Mouse (Mus musculus): Measurements from ENCODE around the gene Spin1. TPM values are rescaled to one million over a fixed set of nuclear protein-coding genes. Genes with fewer than 3 reads are reported as not detected.

Spin1 gene
- polyA plus RNA-seq, 1 experiment from 2014 or later = 85.7 TPM

DNA sequence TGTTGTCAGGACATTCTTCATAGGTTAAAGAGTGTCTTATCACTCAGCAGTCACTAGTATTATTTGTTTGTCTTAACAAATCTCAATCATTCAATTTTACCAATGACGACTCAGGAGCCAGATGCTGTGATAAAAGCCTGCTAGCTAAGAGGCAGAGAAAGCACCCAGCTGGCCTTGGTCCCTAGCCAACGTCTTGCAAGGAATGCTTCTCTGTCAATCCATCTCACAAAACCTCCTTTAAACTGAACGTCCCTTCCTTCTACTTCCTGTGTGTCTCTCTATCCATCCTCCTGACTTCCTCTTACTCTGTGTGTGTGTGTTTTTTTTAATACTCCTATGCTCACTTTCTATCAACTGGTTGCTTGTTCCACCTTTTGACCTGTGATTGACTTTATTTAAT, 78.7 kb downstream of the Spin1 start:
- Histone ChIP-seq H3K9me3 (no peaks in the 10 kb centered on the region), H3K27me3 (no peaks in the 10 kb centered on the region), H3K27ac (peak overlapping the region; percentile 13; the same call in 1 of the 2 replicates), H3K36me3 (no peaks in the 10 kb centered on the region), H3K4me1 (0 out of 2 replicates have a peak, but pooled peaks cover 9% of the 10 kb centered on the region), H3K9ac (no peak overlapping the region), H3K4me2 (no peak overlapping the region), H3K4me3 (no peak overlapping the region)
- peak; percentile 57; the same call in 1 of the 2 replicates for ATAC-seq (ENCODE audit: borderline replicate concordance, extremely low read depth, low FRiP score, low TSS enrichment)
- WGBS = 10% methylated on average over 3 of the region's 3 CpGs

DNA sequence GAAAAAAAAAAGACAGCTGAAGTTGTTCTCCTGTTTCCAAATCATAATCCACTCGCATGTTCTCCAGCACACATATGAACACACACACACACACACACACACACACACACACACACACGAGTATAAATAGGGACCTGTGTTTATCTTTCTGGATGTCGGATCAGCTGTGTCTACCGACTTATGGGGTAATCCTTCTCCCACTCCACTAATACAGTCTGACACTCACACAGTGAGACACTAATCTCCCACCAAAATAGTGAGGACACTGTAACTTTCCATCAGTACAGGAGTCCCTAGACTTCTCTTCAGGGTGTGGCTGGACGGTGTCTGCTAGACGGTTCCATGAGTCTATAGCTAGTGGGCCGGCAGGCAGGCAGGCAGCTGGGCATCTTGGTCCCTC, 81.6 kb downstream of the Spin1 start:
- H3K27ac ChIP-seq = no peak overlapping the region
- no peaks in the 10 kb centered on the region for H3K36me3 ChIP-seq
- no peak overlapping the region for H3K4me2 ChIP-seq
- H3K9ac ChIP-seq = no peak overlapping the region
- H3K9me3 ChIP-seq = no peaks in the 10 kb centered on the region
- no peak for ATAC-seq (ENCODE audit: borderline replicate concordance, extremely low read depth, low FRiP score, low TSS enrichment)
- H3K4me3 ChIP-seq = no peak overlapping the region
- no peaks in the 10 kb centered on the region for H3K27me3 ChIP-seq
- 64% methylated on average over 7 of the region's 7 CpGs for WGBS
- H3K4me1 ChIP-seq = 0 out of 2 replicates have a peak, but pooled peaks cover 9% of the 10 kb centered on the region

DNA sequence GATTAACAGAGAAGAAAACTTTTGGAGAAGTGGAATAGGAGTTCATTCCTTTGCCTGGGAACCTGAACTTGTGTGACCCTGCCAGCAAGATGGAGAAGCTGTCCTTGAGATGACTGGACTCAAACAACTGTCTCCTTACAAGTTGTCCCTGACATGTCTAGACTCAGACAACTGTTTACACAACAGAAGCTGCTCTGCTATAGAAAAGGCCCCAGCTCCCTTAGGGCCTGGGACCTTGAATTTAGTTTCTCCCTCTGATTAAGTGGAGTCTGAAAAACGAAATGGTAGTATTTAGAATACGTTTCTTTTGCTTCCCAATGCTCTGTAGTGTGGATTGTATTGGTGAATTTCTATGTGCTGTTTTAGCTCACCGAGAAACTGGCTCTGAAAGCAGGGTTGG, 84.2 kb downstream of the Spin1 start:
- Histone ChIP-seq H3K9ac (no peak overlapping the region), H3K9me3 (no peaks in the 10 kb centered on the region), H3K4me1 (no peaks in the 10 kb centered on the region), H3K4me3 (no peak overlapping the region), H3K27me3 (no peaks in the 10 kb centered on the region), H3K36me3 (no peaks in the 10 kb centered on the region), H3K4me2 (no peak overlapping the region), H3K27ac (peak overlapping the region; percentile 33; the same call in 1 of the 2 replicates)
- no peak for ATAC-seq (ENCODE audit: borderline replicate concordance, extremely low read depth, low FRiP score, low TSS enrichment)
- WGBS = 41% methylated on average over 3 of the region's 3 CpGs

DNA sequence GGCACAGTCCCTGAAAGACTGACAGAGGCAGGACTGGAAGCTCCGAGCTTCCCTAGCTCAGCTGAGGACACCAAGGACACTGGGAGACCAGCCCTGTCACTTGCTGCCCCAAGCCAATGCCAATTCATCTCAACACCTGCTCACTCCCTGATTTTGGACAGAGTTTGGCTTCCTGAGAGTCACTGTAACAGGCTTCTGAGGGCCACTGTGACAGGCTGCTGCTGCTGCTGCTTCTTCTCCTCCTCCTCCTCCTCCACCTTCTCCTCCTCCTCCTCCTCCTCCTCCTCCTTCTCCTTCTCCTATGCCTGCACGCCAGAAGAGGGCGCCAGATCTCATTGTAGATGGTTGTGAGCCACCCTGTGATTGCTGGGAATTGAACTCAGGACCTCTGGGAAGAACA, 89.7 kb downstream of the Spin1 start:
- WGBS = 47% methylated on average over 3 of the region's 3 CpGs
- Histone ChIP-seq H3K9me3 (no peaks in the 10 kb centered on the region), H3K4me2 (no peak overlapping the region), H3K9ac (no peak overlapping the region), H3K27ac (no peak overlapping the region), H3K4me3 (no peak overlapping the region), H3K27me3 (no peaks in the 10 kb centered on the region), H3K36me3 (no peaks in the 10 kb centered on the region), H3K4me1 (no peaks in the 10 kb centered on the region)
- ATAC-seq (ENCODE audit: borderline replicate concordance, extremely low read depth, low FRiP score, low TSS enrichment) = no peak

DNA sequence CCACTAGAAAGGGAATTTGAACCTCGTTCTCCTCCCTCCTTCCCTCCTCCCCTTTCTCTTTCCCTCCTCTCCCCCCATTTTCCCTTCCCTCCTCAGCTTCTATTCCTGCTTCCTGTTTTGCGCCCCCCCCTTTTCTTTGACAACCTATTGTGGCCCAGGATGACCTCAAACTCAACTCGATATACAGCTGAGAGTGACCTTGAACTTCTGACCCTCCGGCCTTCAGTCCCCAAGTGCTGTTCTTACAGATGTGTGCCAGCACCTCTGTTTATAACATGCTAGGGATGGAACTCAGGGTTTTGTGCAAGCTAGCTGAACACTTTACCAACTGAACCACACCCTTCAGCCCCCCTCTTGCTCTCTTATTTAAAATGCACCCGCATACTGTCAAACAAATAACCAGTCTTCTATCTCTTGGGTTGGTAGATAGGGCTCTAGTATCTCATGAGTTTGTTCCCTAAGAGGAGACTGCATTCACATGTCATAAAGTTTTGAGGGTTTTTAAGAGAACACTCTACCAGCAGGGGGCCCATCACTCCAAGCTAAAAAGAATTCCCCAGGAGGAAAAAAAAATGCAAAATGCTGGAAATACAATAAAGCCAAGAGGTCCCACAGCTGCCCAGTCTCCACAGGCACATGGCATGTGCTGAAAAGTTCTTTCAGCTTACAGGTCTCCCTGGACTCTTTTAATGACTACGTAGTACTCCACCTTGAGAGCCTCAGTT, 90.9 kb downstream of the Spin1 start:
- H3K9me3 ChIP-seq = no peaks in the 10 kb centered on the region
- H3K9ac ChIP-seq = no peak overlapping the region
- no peak overlapping the region for H3K4me3 ChIP-seq
- H3K27me3 ChIP-seq = no peaks in the 10 kb centered on the region
- H3K36me3 ChIP-seq = no peaks in the 10 kb centered on the region
- no peak overlapping the region for H3K27ac ChIP-seq
- H3K4me1 ChIP-seq = no peaks in the 10 kb centered on the region
- no peak overlapping the region for H3K4me2 ChIP-seq
- WGBS = 65% methylated on average over 6 of the region's 6 CpGs
- no peak for ATAC-seq (ENCODE audit: borderline replicate concordance, extremely low read depth, low FRiP score, low TSS enrichment)

DNA sequence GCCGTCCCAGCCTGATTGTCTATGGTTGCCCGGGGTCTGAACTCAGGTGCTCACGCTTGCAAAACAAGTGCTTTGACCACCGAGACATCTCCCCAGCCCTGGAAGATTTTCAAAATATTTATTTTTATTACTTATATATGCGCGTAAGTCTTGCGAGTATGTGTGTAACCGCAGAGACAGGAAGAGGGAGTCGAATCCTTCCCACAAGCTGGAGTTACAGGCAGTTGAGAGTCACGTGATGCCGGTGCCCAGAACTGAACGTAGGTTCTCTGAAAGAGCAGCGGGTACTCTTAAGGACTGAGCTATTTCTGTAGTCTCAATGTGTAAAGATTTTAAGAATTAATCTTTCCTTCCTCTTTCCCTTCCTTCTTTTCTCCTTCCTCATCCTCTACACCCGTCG, 93.2 kb downstream of the Spin1 start:
- H3K9ac ChIP-seq = no peak overlapping the region
- peaks cover 9% of the 10 kb centered on the region; the same call in 1 of the 2 replicates for H3K4me1 ChIP-seq
- H3K27me3 ChIP-seq = no peaks in the 10 kb centered on the region
- H3K36me3 ChIP-seq = no peaks in the 10 kb centered on the region
- no peak overlapping the region for H3K27ac ChIP-seq
- 81% methylated on average over 15 of the region's 15 CpGs for WGBS
- no peak overlapping the region for H3K4me3 ChIP-seq
- H3K9me3 ChIP-seq = no peaks in the 10 kb centered on the region
- ATAC-seq (ENCODE audit: borderline replicate concordance, extremely low read depth, low FRiP score, low TSS enrichment) = no peak
- H3K4me2 ChIP-seq = no peak overlapping the region

DNA sequence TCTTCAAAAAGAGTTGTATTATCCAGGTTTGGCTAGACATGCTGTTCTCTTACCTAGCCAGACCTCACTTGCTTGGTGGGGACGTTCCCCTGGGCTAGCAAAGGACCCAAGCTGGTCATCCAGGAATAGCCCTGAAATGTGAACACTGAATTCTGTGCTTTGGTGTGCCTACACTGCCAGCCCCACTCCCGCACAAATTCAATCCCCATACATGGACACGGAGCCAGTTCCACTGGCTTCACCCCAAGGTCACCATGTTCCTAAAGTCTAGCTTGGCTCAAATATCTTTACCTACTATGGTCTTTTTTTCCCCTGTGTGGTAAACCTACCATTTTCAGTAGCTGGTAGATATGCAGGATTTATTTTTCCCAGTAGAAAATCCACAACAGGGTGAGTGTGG, 97.0 kb downstream of the Spin1 start:
- Histone ChIP-seq H3K4me2 (no peak overlapping the region), H3K27ac (peak overlapping the region; percentile 52), H3K4me1 (peaks cover 9% of the 10 kb centered on the region; the same call in 1 of the 2 replicates), H3K4me3 (no peak overlapping the region), H3K36me3 (no peaks in the 10 kb centered on the region), H3K27me3 (no peaks in the 10 kb centered on the region), H3K9me3 (no peaks in the 10 kb centered on the region), H3K9ac (no peak overlapping the region)
- 87% methylated on average over 3 of the region's 3 CpGs for WGBS
- no peak for ATAC-seq (ENCODE audit: borderline replicate concordance, extremely low read depth, low FRiP score, low TSS enrichment)

DNA sequence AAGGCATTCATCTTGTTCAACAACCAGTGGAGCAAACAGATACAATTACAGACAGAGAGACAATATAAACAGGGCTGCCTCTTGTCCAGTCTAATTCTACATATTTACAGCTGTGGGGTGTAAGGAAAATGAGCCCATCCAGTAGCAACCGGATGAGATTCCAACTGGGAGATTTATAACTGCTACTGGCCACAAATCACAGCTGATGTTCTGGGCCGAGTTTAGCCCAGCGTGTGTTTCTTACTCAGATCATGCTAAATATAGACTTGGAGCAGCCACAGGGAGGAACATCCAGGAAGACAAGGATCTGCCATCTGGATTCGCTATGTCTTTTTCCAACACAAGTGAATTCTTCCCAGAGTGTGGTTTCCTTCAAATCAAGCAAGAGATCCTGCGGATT, 97.5 kb downstream of the Spin1 start:
- H3K4me1 ChIP-seq = peaks cover 9% of the 10 kb centered on the region; the same call in 1 of the 2 replicates
- H3K36me3 ChIP-seq = no peaks in the 10 kb centered on the region
- H3K9ac ChIP-seq = no peak overlapping the region
- no peak overlapping the region for H3K4me2 ChIP-seq
- H3K27ac ChIP-seq = peak overlapping the region; percentile 52
- no peak overlapping the region for H3K4me3 ChIP-seq
- peak; percentile 60; the same call in 1 of the 2 replicates for ATAC-seq (ENCODE audit: borderline replicate concordance, extremely low read depth, low FRiP score, low TSS enrichment)
- no peaks in the 10 kb centered on the region for H3K9me3 ChIP-seq
- no peaks in the 10 kb centered on the region for H3K27me3 ChIP-seq
- WGBS = 40% methylated on average over 5 of the region's 5 CpGs

Other genes with a start within 250 kb of the Spin1 start
- 2.8 and 3.3 TPM in 2 replicates for gene Nxnl2, start 70.1 kb downstream of the Spin1 start, polyA plus RNA-seq (2015; fragmentation: Nextera tagmentation; extraction: Ambion mirVana)

Measured in lung, embryonic 15.5 days (tissue).